Mouse (Mus musculus): ENCODE measurements around the gene Igfbp5. TPM values are rescaled to one million over a fixed set of nuclear protein-coding genes. Genes with fewer than 3 reads are reported as not detected.
A peak's percentile ranks its signal among the peaks of the same experiment; 100 is the strongest.

The Igfbp5 gene
- polyA plus RNA-seq, 1 experiment from 2014 or later = 34.8 TPM

DNA sequence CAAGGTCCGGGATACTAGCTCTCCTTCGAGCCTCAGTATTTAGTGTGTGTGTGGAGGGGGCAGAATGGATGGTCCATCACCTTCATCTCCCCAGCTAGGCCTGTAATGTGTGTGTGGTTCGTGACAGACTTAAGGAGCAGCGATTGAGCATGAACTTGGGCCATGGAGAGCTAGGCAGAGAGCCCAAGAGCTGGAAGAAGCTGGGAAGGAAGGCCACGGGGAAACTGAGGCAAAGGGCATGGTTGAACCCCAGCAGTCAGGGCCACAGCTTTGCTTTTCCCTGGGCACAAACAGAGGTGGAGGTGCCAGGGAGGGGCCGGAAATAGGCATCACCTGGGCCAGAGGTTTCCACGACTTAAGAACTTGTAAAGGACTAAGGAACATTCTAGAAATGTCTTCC, 17.5 kb downstream of the Igfbp5 start:
- DNase-seq (ENCODE audit: low spot score) = no peak
- WGBS = 86% methylated on average over 7 of the region's 7 CpGs

DNA sequence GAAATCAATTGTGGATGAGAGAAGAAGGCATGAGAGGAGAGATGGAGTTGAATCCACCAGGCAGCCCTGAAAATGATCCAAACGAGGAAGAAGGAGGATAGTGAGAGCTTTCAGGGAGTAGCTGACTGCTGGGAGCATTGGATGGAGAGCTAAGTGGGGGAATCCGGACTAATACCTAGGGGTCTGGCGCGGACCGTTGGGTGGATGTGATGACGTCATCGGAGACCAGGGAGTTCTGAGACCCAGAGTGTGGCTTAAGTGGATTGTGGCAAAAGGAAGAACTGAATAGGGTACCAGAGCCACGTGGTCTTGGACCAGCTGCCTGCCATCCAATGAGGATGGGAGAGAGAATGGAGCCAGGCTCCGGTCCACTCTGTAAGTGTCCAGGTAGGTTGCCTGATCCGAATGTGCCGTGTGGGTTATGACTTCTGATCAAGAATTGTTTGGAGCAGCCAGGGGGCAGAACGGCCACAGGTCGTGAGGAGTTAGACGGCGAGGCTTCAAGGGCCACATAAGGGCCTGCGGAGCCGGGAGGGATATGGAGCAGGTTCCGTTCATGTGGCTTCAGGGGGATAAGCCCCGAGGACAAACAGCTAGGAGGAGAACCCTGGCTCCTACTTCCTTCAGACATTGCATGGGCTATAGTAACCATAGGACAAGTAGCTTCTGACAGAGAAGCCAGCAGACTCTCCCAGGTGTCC, 18.3 kb downstream of the Igfbp5 start:
- no peak overlapping the region for H3K4me3 ChIP-seq (ENCODE audit: low read depth, low read length)
- H3K4me1 ChIP-seq (replicated peaks; ENCODE audit: control insufficient read depth, insufficient read depth, low read length) = 0 out of 2 replicates have a peak, but pooled peaks cover 3% of the 10 kb centered on the region
- H3K27me3 ChIP-seq (ENCODE audit: control insufficient read depth, insufficient read depth, low read length) = no peaks in the 10 kb centered on the region
- H3K4me2 ChIP-seq (replicated peaks; ENCODE audit: low read depth, low read length) = no peak overlapping the region
- no peak overlapping the region for H3K9ac ChIP-seq (ENCODE audit: low read depth, low read length)
- WGBS = 85% methylated on average over 19 of the region's 19 CpGs
- ATAC-seq (ENCODE audit: low FRiP score) (no peak), DNase-seq (ENCODE audit: low spot score) (no peak)
- no peak overlapping the region for H3K27ac ChIP-seq (ENCODE audit: low read depth, low read length)
- H3K9me3 ChIP-seq (ENCODE audit: control insufficient read depth, low read length) = no peaks in the 10 kb centered on the region
- H3K36me3 ChIP-seq (ENCODE audit: control insufficient read depth, insufficient read depth, low read length) = no peaks in the 10 kb centered on the region

More for the DNA sequence above, 17.5 kb downstream of the Igfbp5 start:
- Histone ChIP-seq H3K36me3 (ENCODE audit: control insufficient read depth, insufficient read depth, low read length) (no peaks in the 10 kb centered on the region), H3K4me2 (replicated peaks; ENCODE audit: low read depth, low read length) (no peak overlapping the region), H3K9me3 (ENCODE audit: control insufficient read depth, low read length) (no peaks in the 10 kb centered on the region), H3K4me1 (replicated peaks; ENCODE audit: control insufficient read depth, insufficient read depth, low read length) (0 out of 2 replicates have a peak, but pooled peaks cover 3% of the 10 kb centered on the region), H3K9ac (ENCODE audit: low read depth, low read length) (no peak overlapping the region), H3K27ac (ENCODE audit: low read depth, low read length) (no peak overlapping the region), H3K27me3 (ENCODE audit: control insufficient read depth, insufficient read depth, low read length) (no peaks in the 10 kb centered on the region), H3K4me3 (ENCODE audit: low read depth, low read length) (no peak overlapping the region)
- no peak for ATAC-seq (ENCODE audit: low FRiP score)

DNA sequence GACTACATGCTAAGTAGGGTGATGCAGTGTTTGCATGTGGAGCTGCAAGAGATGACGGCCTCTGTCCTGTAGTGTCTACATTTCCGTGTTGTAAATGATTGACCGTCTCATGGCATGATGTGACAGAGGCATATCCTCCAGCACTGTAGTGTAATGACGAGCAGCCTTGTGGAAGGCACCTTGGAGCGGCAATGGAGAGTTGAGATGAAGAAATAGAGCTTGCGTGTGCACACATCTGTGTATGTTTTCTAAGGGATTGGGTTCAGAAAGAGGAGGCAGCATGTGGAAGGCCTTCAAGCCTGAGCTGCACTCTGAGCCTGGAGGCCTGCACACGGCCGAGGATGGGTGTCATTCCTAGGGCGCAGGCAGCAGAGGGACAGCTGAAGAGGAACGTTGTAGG, 19.0 kb downstream of the Igfbp5 start:
- no peaks in the 10 kb centered on the region for H3K27me3 ChIP-seq (ENCODE audit: control insufficient read depth, insufficient read depth, low read length)
- H3K4me2 ChIP-seq (replicated peaks; ENCODE audit: low read depth, low read length) = no peak overlapping the region
- 88% methylated on average over 10 of the region's 10 CpGs for WGBS
- H3K36me3 ChIP-seq (ENCODE audit: control insufficient read depth, insufficient read depth, low read length) = no peaks in the 10 kb centered on the region
- no peak for ATAC-seq (ENCODE audit: low FRiP score)
- no peak overlapping the region for H3K27ac ChIP-seq (ENCODE audit: low read depth, low read length)
- H3K4me3 ChIP-seq (ENCODE audit: low read depth, low read length) = no peak overlapping the region
- H3K4me1 ChIP-seq (replicated peaks; ENCODE audit: control insufficient read depth, insufficient read depth, low read length) = 0 out of 2 replicates have a peak, but pooled peaks cover 3% of the 10 kb centered on the region
- no peaks in the 10 kb centered on the region for H3K9me3 ChIP-seq (ENCODE audit: control insufficient read depth, low read length)
- no peak overlapping the region for H3K9ac ChIP-seq (ENCODE audit: low read depth, low read length)
- no peak for DNase-seq (ENCODE audit: low spot score)

DNA sequence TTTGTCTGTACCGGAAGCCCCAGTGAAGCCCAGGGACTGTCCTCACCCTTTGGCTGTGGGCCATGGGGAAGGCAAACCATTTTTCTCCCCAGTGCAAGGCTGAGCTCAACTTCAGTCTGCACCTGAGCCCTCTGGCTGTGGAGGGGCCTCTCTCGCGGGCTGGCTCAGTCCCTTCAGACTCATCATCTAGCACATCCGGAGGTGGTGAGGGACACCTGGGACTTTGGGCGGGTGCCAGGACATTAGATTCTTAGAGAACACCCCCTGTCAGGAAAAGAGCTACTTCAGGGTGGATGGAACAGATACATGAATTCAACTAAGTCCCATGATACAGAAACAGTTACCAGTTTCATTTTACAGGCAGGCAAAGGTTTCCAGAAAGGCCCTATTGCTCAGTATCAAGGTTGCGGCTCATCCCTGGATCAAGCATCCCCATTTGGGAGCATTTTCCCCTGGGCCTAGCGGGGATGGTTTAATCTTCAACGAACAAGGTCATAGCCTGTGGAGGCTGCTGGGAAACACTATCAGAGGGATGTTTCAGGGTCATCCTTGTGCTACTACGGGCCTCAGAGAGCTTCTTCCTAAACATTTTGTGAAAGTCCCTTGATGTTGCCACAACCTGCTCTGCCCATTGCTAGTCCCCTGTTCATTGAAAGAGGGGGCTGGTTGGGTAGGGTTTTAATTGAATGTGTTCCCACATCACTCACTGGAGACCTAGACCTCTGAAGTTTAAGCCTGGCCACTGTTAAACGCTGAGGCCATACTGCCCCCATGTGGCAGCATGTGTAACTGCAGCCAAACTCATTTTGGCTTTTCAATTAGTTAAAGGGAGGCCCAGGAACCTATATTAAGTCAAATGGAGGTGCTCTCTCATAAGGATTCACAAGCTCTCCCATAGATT, 20.1 kb downstream of the Igfbp5 start:
- 56% methylated on average over 10 of the region's 10 CpGs for whole genome bisulfite sequencing
- Histone ChIP-seq H3K27me3 (ENCODE audit: control insufficient read depth, insufficient read depth, low read length) (no peaks in the 10 kb centered on the region), H3K9ac (ENCODE audit: low read depth, low read length) (no peak overlapping the region), H3K4me1 (replicated peaks; ENCODE audit: control insufficient read depth, insufficient read depth, low read length) (0 out of 2 replicates have a peak, but pooled peaks cover 3% of the 10 kb centered on the region), H3K4me3 (ENCODE audit: low read depth, low read length) (no peak overlapping the region), H3K9me3 (ENCODE audit: control insufficient read depth, low read length) (no peaks in the 10 kb centered on the region), H3K27ac (ENCODE audit: low read depth, low read length) (no peak overlapping the region), H3K36me3 (ENCODE audit: control insufficient read depth, insufficient read depth, low read length) (no peaks in the 10 kb centered on the region; the same call in 1 of the 2 replicates), H3K4me2 (replicated peaks; ENCODE audit: low read depth, low read length) (no peak overlapping the region)
- ATAC-seq (ENCODE audit: low FRiP score) = peak; percentile 61; the same call in 1 of the 2 replicates
- peak; percentile 85 for DNase-seq (ENCODE audit: low spot score)

DNA sequence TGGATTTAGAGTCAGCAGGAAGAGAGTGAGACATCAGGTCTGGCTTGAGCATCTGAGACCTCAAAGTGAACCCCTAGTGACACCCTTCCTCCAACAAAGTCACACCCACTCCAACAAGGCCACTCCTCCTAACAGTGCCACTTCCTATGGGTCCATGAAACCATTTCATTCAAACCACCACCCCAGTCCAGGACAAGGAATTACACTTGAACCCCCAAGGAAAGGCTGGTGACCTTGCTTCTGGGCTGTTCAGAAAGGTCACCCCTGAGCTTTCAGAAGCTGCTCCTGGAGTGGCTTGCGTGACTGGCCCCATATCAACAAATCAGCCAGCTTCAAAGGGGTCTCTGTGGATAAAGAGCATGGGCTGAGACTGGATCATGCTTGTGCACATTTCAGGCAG, 20.9 kb downstream of the Igfbp5 start:
- no peak for DNase-seq (ENCODE audit: low spot score)
- no peak overlapping the region for H3K4me2 ChIP-seq (replicated peaks; ENCODE audit: low read depth, low read length)
- 77% methylated on average over 1 of the region's 1 CpGs for WGBS
- H3K36me3 ChIP-seq (ENCODE audit: control insufficient read depth, insufficient read depth, low read length) = no peaks in the 10 kb centered on the region; the same call in 1 of the 2 replicates
- H3K4me1 ChIP-seq (replicated peaks; ENCODE audit: control insufficient read depth, insufficient read depth, low read length) = 0 out of 2 replicates have a peak, but pooled peaks cover 2% of the 10 kb centered on the region
- H3K27me3 ChIP-seq (ENCODE audit: control insufficient read depth, insufficient read depth, low read length) = no peaks in the 10 kb centered on the region
- H3K4me3 ChIP-seq (ENCODE audit: low read depth, low read length) = no peak overlapping the region
- no peak for ATAC-seq (ENCODE audit: low FRiP score)
- no peaks in the 10 kb centered on the region for H3K9me3 ChIP-seq (ENCODE audit: control insufficient read depth, low read length)
- H3K9ac ChIP-seq (ENCODE audit: low read depth, low read length) = no peak overlapping the region
- no peak overlapping the region for H3K27ac ChIP-seq (ENCODE audit: low read depth, low read length)

DNA sequence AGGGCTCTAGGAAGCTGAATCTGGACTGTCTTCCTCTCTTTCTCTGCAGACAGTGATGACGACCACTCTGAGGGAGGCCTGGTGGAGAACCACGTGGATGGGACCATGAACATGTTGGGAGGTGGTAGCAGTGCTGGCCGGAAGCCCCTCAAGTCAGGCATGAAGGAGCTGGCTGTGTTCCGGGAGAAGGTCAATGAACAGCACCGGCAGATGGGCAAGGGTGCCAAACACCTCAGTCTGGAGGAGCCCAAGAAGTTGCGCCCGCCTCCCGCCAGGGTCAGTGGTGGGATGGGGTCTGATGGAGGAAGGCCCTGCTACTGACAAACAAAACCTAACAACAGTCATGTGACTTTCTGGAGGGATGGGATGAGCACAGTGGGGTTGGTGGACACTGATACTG, 25.6 kb downstream of the Igfbp5 start:
- DNase-seq (ENCODE audit: low spot score) (no peak), ATAC-seq (ENCODE audit: low FRiP score) (no peak)
- Histone ChIP-seq H3K4me1 (replicated peaks; ENCODE audit: control insufficient read depth, insufficient read depth, low read length) (no peaks in the 10 kb centered on the region), H3K27me3 (ENCODE audit: control insufficient read depth, insufficient read depth, low read length) (no peaks in the 10 kb centered on the region), H3K4me3 (ENCODE audit: low read depth, low read length) (no peak overlapping the region), H3K27ac (ENCODE audit: low read depth, low read length) (no peak overlapping the region), H3K9ac (ENCODE audit: low read depth, low read length) (no peak overlapping the region), H3K9me3 (ENCODE audit: control insufficient read depth, low read length) (no peaks in the 10 kb centered on the region), H3K36me3 (ENCODE audit: control insufficient read depth, insufficient read depth, low read length) (no peaks in the 10 kb centered on the region; the same call in 1 of the 2 replicates), H3K4me2 (replicated peaks; ENCODE audit: low read depth, low read length) (no peak overlapping the region)
- WGBS = 94% methylated on average over 8 of the region's 8 CpGs

DNA sequence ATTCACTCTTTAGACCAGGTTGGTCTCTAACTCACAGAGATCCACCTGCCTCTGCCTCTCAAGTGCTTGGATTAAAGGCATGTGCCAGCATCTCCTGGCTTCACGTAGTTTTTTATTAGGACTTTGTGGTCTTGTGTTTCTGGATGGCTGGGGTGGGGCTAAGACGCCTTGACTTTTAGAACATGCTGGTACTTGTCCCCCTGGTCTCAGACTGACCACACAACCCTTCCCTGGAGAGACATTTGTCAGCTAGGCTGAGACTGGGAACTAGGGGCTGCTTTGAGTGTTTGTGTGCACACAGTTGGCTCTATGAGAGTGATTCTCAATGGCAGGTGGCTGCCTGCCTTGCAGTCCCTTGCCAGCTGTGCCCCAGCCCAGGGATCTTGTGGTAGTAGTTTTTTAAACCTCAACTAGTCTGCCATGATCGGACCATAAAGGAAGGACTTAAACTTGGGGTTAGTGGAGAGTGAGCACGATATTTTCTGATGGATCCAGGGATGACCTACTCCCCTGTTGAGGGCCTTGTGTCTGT, 26.8 kb downstream of the Igfbp5 start:
- no peak overlapping the region for H3K4me3 ChIP-seq (ENCODE audit: low read depth, low read length)
- WGBS = 88% methylated on average over 4 of the region's 4 CpGs
- H3K27me3 ChIP-seq (ENCODE audit: control insufficient read depth, insufficient read depth, low read length) = no peaks in the 10 kb centered on the region
- H3K4me2 ChIP-seq (replicated peaks; ENCODE audit: low read depth, low read length) = no peak overlapping the region
- H3K4me1 ChIP-seq (replicated peaks; ENCODE audit: control insufficient read depth, insufficient read depth, low read length) = no peaks in the 10 kb centered on the region
- no peaks in the 10 kb centered on the region for H3K9me3 ChIP-seq (ENCODE audit: control insufficient read depth, low read length)
- no peak overlapping the region for H3K9ac ChIP-seq (ENCODE audit: low read depth, low read length)
- DNase-seq (ENCODE audit: low spot score) (no peak), ATAC-seq (ENCODE audit: low FRiP score) (no peak)
- H3K36me3 ChIP-seq (ENCODE audit: control insufficient read depth, insufficient read depth, low read length) = no peaks in the 10 kb centered on the region; the same call in 1 of the 2 replicates
- H3K27ac ChIP-seq (ENCODE audit: low read depth, low read length) = no peak overlapping the region

DNA sequence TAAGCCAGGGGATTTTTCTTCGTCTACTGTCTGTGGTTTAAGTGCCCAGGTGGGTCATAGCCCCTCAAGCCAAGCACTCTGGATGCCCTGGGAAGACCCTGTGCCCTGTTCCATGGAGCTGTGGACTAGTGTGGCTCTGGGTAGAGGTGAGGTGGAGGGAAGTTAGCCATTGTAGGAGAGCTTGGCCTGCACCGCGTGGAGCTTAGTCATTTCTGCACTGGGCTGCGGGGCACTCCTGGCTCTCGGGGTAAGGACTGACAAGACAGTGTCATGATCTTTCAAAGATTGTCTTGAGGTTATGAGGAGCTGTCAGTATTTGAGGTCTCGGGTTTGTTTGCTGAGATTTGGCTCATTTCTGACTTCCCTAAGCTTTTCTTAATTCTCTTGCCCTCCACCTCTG, 30.0 kb downstream of the Igfbp5 start:
- no peaks in the 10 kb centered on the region; the same call in 1 of the 2 replicates for H3K36me3 ChIP-seq (ENCODE audit: control insufficient read depth, insufficient read depth, low read length)
- no peaks in the 10 kb centered on the region for H3K27me3 ChIP-seq (ENCODE audit: control insufficient read depth, insufficient read depth, low read length)
- no peak for ATAC-seq (ENCODE audit: low FRiP score)

More for the DNA sequence above, 30.0 kb downstream of the Igfbp5 start:
- Histone ChIP-seq H3K27ac (ENCODE audit: low read depth, low read length) (no peak overlapping the region), H3K4me2 (replicated peaks; ENCODE audit: low read depth, low read length) (no peak overlapping the region), H3K9me3 (ENCODE audit: control insufficient read depth, low read length) (no peaks in the 10 kb centered on the region), H3K4me3 (ENCODE audit: low read depth, low read length) (no peak overlapping the region), H3K4me1 (replicated peaks; ENCODE audit: control insufficient read depth, insufficient read depth, low read length) (no peaks in the 10 kb centered on the region), H3K9ac (ENCODE audit: low read depth, low read length) (no peak overlapping the region)
- no peak for DNase-seq (ENCODE audit: low spot score)
- WGBS = 94% methylated on average over 6 of the region's 6 CpGs
